Mouse (Mus musculus): ENCODE data around the gene Dhx8.

Gene Dhx8

GRCm38 (mm10) chr11:101756616-101757015 is 23.9 kb downstream of the Dhx8 start:
- no peak for DNase-seq (ENCODE audit: low spot score)

- DNase-seq (ENCODE audit: low spot score): no peak
Observed at GRCm38 (mm10) chr11:101757366-101757765, 24.6 kb downstream of the Dhx8 start.

- no peak for DNase-seq (ENCODE audit: low spot score)
Observed at GRCm38 (mm10) chr11:101758431-101758830, 25.7 kb downstream of the Dhx8 start.

- no peak for DNase-seq (ENCODE audit: low spot score)
Observed at GRCm38 (mm10) chr11:101759530-101759929, 26.8 kb downstream of the Dhx8 start.

GRCm38 (mm10) chr11:101763723-101764122 is 31.0 kb downstream of the Dhx8 start:
- DNase-seq (ENCODE audit: low spot score): peak; percentile 44

GRCm38 (mm10) chr11:101764546-101764945 is 31.8 kb downstream of the Dhx8 start:
- no peak for DNase-seq (ENCODE audit: low spot score)

- DNase-seq (ENCODE audit: low spot score): no peak
Observed at GRCm38 (mm10) chr11:101767326-101767725, 34.6 kb downstream of the Dhx8 start.

GRCm38 (mm10) chr11:101768721-101769120 is 36.0 kb downstream of the Dhx8 start:
- DNase-seq (ENCODE audit: low spot score): no peak

- no peak for DNase-seq (ENCODE audit: low spot score)
Observed at GRCm38 (mm10) chr11:101770266-101770665, 37.5 kb downstream of the Dhx8 start.

- DNase-seq (ENCODE audit: low spot score): no peak
Observed at GRCm38 (mm10) chr11:101772027-101772426, 39.3 kb downstream of the Dhx8 start.

GRCm38 (mm10) chr11:101772449-101772848 is 39.7 kb downstream of the Dhx8 start:
- DNase-seq (ENCODE audit: low spot score): no peak

GRCm38 (mm10) chr11:101776846-101777245 is 44.1 kb downstream of the Dhx8 start:
- DNase-seq (ENCODE audit: low spot score): no peak

GRCm38 (mm10) chr11:101783135-101783534 is 50.4 kb downstream of the Dhx8 start:
- DNase-seq (ENCODE audit: low spot score): no peak

GRCm38 (mm10) chr11:101783584-101783983 is 50.9 kb downstream of the Dhx8 start:
- no peak for DNase-seq (ENCODE audit: low spot score)

- no peak for DNase-seq (ENCODE audit: low spot score)
Observed at GRCm38 (mm10) chr11:101784072-101784471, 51.4 kb downstream of the Dhx8 start.

GRCm38 (mm10) chr11:101784488-101785142 is 51.9 kb downstream of the Dhx8 start:
- DNase-seq (ENCODE audit: low spot score): no peak

- DNase-seq (ENCODE audit: low spot score): peak; percentile 42
Observed at GRCm38 (mm10) chr11:101785143-101785851, 52.6 kb downstream of the Dhx8 start, which contains the start of gene Etv4. TSS of gene Etv4 (minus strand) at chr11:101785371.

GRCm38 (mm10) chr11:101785852-101786205 is 53.1 kb downstream of the Dhx8 start:
- no peak for DNase-seq (ENCODE audit: low spot score)

- DNase-seq (ENCODE audit: low spot score): no peak
Observed at GRCm38 (mm10) chr11:101786651-101787050, 53.9 kb downstream of the Dhx8 start.

- DNase-seq (ENCODE audit: low spot score): no peak
Observed at GRCm38 (mm10) chr11:101787432-101787831, 54.7 kb downstream of the Dhx8 start.

GRCm38 (mm10) chr11:101790811-101791526 is 58.2 kb downstream of the Dhx8 start:
- DNase-seq (ENCODE audit: low spot score): no peak

GRCm38 (mm10) chr11:101797355-101797754 is 64.6 kb downstream of the Dhx8 start:
- no peak for DNase-seq (ENCODE audit: low spot score)

- DNase-seq (ENCODE audit: low spot score): no peak
Observed at GRCm38 (mm10) chr11:101798083-101798482, 65.4 kb downstream of the Dhx8 start.
